Mouse (Mus musculus): ENCODE measurements around the gene Edem1. TPM values are rescaled to one million over a fixed set of nuclear protein-coding genes. Genes with fewer than 3 reads are reported as not detected.

Edem1 gene
- polyA plus RNA-seq, 1 experiment from 2014 or later: 27.6 TPM

DNA sequence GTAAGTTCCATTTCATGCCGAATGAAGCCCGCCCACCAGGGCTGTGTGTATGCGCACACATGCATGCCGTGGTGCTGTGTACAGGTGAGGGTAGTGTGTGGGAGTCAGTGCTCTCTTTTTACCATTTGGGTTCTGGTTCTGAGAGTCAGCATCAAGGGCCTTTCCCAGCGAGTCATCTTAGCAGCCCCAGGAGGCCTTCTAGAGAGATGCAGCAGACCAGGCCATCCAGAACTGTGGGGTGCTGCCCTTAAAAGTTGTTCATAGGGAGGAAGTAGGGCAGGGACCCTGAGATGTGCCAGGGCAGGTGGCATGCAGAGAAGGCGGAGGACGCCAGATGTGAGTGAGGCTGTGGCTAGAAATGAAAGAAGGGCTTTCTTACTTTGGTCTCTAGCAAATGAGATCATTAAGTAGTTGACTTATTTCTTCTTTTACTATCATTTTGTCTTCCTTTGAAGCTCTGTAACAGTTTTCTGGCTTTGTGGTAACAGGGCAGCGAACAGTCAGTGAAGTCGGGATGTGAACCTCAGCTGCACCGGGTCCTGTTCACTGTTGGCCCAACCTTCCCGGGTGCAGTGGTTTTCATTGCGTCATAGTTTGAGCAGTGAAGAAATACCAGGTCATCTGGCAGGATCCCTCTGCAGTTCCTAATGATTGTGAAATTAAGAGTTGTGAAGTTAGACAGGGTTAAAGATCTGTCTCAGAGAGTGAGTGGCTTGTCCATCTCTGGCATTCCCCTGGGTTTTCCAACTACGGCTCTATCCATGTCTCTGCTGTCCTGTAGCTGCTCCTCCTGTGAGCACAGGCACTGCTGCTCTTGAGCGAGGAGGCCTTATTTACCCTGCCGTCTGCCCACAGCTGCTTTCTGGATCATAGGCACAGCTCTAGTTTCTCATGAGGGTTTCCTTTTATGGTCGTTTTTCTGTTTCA is 7.6 kb downstream of the Edem1 start:
- no peak overlapping the region for H3K27ac ChIP-seq (replicated peaks; ENCODE audit: low read depth, low read length)
- DNase-seq (ENCODE audit: low spot score): no peak
- H3K36me3 ChIP-seq (ENCODE audit: control insufficient read depth, insufficient read depth, low read length): no peaks in the 10 kb centered on the region; the same call in 1 of the 2 replicates
- H3K4me2 ChIP-seq (ENCODE audit: low read depth, severe bottlenecking): no peak overlapping the region
- WGBS: 88% methylated on average over 16 of the region's 16 CpGs
- H3K27me3 ChIP-seq (ENCODE audit: control insufficient read depth, insufficient read depth, low read length): no peaks in the 10 kb centered on the region
- no peak overlapping the region for H3K9ac ChIP-seq (ENCODE audit: low read length)
- no peak for ATAC-seq (ENCODE audit: insufficient number of reproducible peaks, low FRiP score, low TSS enrichment, low read depth)
- no peak overlapping the region for H3K4me3 ChIP-seq (ENCODE audit: low read depth, low read length)
- H3K4me1 ChIP-seq (ENCODE audit: control insufficient read depth, insufficient read depth, low read length): no peaks in the 10 kb centered on the region
- H3K9me3 ChIP-seq (ENCODE audit: control insufficient read depth, low read length): no peaks in the 10 kb centered on the region

DNA sequence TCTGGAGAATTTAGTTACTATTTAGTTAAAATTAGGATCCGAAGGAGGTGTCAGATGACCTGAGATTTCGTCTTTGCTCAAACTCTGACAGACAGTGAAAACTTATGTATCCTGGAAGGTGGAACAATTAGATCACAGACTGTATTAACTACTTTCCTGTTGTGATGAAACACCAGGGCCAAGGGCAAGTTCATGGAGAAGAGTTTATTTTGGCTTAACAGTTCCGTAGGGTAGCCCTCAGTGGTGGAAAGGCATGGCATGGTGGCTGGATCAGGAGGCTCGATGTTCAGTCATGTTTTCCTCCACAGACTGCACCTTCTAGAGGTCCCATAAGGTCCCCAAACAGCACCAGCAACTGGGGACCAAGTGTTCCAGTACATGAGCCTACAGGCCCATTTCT is 8.6 kb downstream of the Edem1 start:
- no peak overlapping the region for H3K4me3 ChIP-seq (ENCODE audit: low read depth, low read length)
- no peak for ATAC-seq (ENCODE audit: insufficient number of reproducible peaks, low FRiP score, low TSS enrichment, low read depth)
- H3K4me1 ChIP-seq (ENCODE audit: control insufficient read depth, insufficient read depth, low read length): no peaks in the 10 kb centered on the region
- H3K36me3 ChIP-seq (ENCODE audit: control insufficient read depth, insufficient read depth, low read length): no peaks in the 10 kb centered on the region; the same call in none of the 2 replicates
- WGBS: 90% methylated on average over 4 of the region's 4 CpGs
- no peaks in the 10 kb centered on the region for H3K9me3 ChIP-seq (ENCODE audit: control insufficient read depth, low read length)
- H3K27ac ChIP-seq (replicated peaks; ENCODE audit: low read depth, low read length): no peak overlapping the region
- H3K27me3 ChIP-seq (ENCODE audit: control insufficient read depth, insufficient read depth, low read length): no peaks in the 10 kb centered on the region
- no peak overlapping the region for H3K9ac ChIP-seq (ENCODE audit: low read length)
- no peak for DNase-seq (ENCODE audit: low spot score)
- no peak overlapping the region for H3K4me2 ChIP-seq (ENCODE audit: low read depth, severe bottlenecking)

- Histone ChIP-seq H3K4me2 (ENCODE audit: low read depth, severe bottlenecking) (no peak overlapping the region), H3K27me3 (ENCODE audit: control insufficient read depth, insufficient read depth, low read length) (no peaks in the 10 kb centered on the region), H3K9ac (ENCODE audit: low read length) (no peak overlapping the region), H3K4me1 (ENCODE audit: control insufficient read depth, insufficient read depth, low read length) (no peaks in the 10 kb centered on the region), H3K27ac (replicated peaks; ENCODE audit: low read depth, low read length) (no peak overlapping the region), H3K9me3 (ENCODE audit: control insufficient read depth, low read length) (no peaks in the 10 kb centered on the region), H3K36me3 (ENCODE audit: control insufficient read depth, insufficient read depth, low read length) (no peaks in the 10 kb centered on the region; the same call in none of the 2 replicates), H3K4me3 (ENCODE audit: low read depth, low read length) (no peak overlapping the region)
- 88% methylated on average over 4 of the region's 4 CpGs for WGBS
- no peak for ATAC-seq (ENCODE audit: insufficient number of reproducible peaks, low FRiP score, low TSS enrichment, low read depth)
- no peak for DNase-seq (ENCODE audit: low spot score)
These were observed 9.5 kb downstream of the Edem1 start for GRCm38 (mm10) chr6:108837958-108838357.

DNA sequence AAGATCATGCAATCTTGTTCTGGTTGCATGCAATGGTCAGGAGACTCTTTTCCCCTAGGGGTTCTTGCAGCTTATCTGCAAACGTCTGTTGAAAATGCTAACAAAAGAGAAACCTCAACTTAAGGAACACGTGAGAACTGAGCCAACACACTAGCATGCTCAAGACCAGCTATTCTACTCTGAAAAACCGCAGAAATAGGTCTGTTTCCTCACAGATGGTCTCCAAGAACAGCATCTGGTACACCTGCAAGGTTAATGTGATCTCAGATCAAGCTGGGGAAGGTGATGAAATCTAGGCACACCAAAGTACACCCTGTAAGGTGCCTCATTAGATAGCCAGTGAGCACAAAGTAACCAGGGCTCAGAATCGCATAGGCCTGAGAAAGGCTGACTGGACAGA is 11.0 kb downstream of the Edem1 start:
- 88% methylated on average over 4 of the region's 4 CpGs for WGBS
- ATAC-seq (ENCODE audit: insufficient number of reproducible peaks, low FRiP score, low TSS enrichment, low read depth) (no peak), DNase-seq (ENCODE audit: low spot score) (no peak)
- H3K36me3 ChIP-seq (ENCODE audit: control insufficient read depth, insufficient read depth, low read length): no peaks in the 10 kb centered on the region; the same call in none of the 2 replicates
- H3K4me3 ChIP-seq (ENCODE audit: low read depth, low read length): no peak overlapping the region
- H3K4me2 ChIP-seq (ENCODE audit: low read depth, severe bottlenecking): no peak overlapping the region
- no peaks in the 10 kb centered on the region for H3K9me3 ChIP-seq (ENCODE audit: control insufficient read depth, low read length)
- no peaks in the 10 kb centered on the region for H3K27me3 ChIP-seq (ENCODE audit: control insufficient read depth, insufficient read depth, low read length)
- no peaks in the 10 kb centered on the region for H3K4me1 ChIP-seq (ENCODE audit: control insufficient read depth, insufficient read depth, low read length)
- H3K27ac ChIP-seq (replicated peaks; ENCODE audit: low read depth, low read length): no peak overlapping the region
- no peak overlapping the region for H3K9ac ChIP-seq (ENCODE audit: low read length)

DNA sequence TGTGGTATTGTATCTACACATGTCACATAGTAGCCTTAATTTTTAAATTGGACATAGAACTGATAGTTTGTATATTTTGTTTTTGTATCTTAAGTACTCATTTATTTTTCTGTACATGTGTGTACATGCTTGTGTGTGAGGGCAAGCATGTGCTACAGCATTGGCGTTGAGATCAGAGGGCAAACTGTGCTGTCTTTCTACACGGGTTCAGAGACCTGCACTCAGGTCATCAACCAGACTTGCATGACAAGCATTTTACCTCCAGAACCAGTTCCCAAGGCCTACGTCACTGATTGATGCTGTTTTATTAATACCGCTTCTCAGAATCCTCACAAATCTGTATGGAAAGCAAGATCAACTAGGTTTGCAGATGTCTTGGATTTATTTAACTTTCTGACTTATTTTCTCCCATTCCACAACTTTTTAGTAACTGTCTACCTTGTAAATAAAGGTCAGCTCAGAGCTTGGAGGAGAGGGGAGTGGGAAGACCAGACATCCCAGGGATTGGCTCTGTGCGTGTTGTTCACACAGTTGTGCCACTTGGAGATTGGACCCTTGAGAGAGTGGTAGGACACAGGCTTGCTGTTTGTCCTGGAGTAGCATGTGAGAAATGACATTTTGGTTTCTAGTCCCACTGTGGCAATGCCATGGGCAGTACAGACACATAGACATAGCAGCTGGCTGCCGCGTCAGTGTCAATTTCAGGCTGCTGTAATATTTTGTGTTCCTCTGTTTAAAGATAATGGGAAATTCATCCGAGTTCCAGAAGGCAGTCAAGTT is 12.6 kb downstream of the Edem1 start:
- 92% methylated on average over 8 of the region's 8 CpGs for WGBS
- ATAC-seq (ENCODE audit: insufficient number of reproducible peaks, low FRiP score, low TSS enrichment, low read depth) (no peak), DNase-seq (ENCODE audit: low spot score) (no peak)
- Histone ChIP-seq H3K9me3 (ENCODE audit: control insufficient read depth, low read length) (no peaks in the 10 kb centered on the region), H3K4me2 (ENCODE audit: low read depth, severe bottlenecking) (no peak overlapping the region), H3K27ac (replicated peaks; ENCODE audit: low read depth, low read length) (no peak overlapping the region), H3K4me1 (ENCODE audit: control insufficient read depth, insufficient read depth, low read length) (no peaks in the 10 kb centered on the region), H3K4me3 (ENCODE audit: low read depth, low read length) (no peak overlapping the region), H3K36me3 (ENCODE audit: control insufficient read depth, insufficient read depth, low read length) (no peaks in the 10 kb centered on the region; the same call in none of the 2 replicates), H3K9ac (ENCODE audit: low read length) (no peak overlapping the region), H3K27me3 (ENCODE audit: control insufficient read depth, insufficient read depth, low read length) (no peaks in the 10 kb centered on the region)

- H3K4me3 ChIP-seq (ENCODE audit: low read depth, low read length): no peak overlapping the region
- no peaks in the 10 kb centered on the region for H3K4me1 ChIP-seq (ENCODE audit: control insufficient read depth, insufficient read depth, low read length)
- H3K9ac ChIP-seq (ENCODE audit: low read length): no peak overlapping the region
- 85% methylated on average over 1 of the region's 1 CpGs for WGBS
- no peaks in the 10 kb centered on the region for H3K27me3 ChIP-seq (ENCODE audit: control insufficient read depth, insufficient read depth, low read length)
- no peak for ATAC-seq (ENCODE audit: insufficient number of reproducible peaks, low FRiP score, low TSS enrichment, low read depth)
- DNase-seq (ENCODE audit: low spot score): no peak
- H3K27ac ChIP-seq (replicated peaks; ENCODE audit: low read depth, low read length): no peak overlapping the region
- no peaks in the 10 kb centered on the region for H3K9me3 ChIP-seq (ENCODE audit: control insufficient read depth, low read length)
- no peak overlapping the region for H3K4me2 ChIP-seq (ENCODE audit: low read depth, severe bottlenecking)
- H3K36me3 ChIP-seq (ENCODE audit: control insufficient read depth, insufficient read depth, low read length): peaks cover 3% of the 10 kb centered on the region
These were observed 15.2 kb downstream of the Edem1 start for GRCm38 (mm10) chr6:108843664-108844063.

- ATAC-seq (ENCODE audit: insufficient number of reproducible peaks, low FRiP score, low TSS enrichment, low read depth) (no peak), DNase-seq (ENCODE audit: low spot score) (no peak)
- Histone ChIP-seq H3K9ac (ENCODE audit: low read length) (no peak overlapping the region), H3K4me1 (ENCODE audit: control insufficient read depth, insufficient read depth, low read length) (no peaks in the 10 kb centered on the region), H3K9me3 (ENCODE audit: control insufficient read depth, low read length) (no peaks in the 10 kb centered on the region), H3K36me3 (ENCODE audit: control insufficient read depth, insufficient read depth, low read length) (peaks cover 3% of the 10 kb centered on the region), H3K4me2 (ENCODE audit: low read depth, severe bottlenecking) (no peak overlapping the region), H3K27me3 (ENCODE audit: control insufficient read depth, insufficient read depth, low read length) (no peaks in the 10 kb centered on the region), H3K4me3 (ENCODE audit: low read depth, low read length) (no peak overlapping the region), H3K27ac (replicated peaks; ENCODE audit: low read depth, low read length) (no peak overlapping the region)
- 77% methylated on average over 3 of the region's 3 CpGs for WGBS
These were observed 15.7 kb downstream of the Edem1 start for GRCm38 (mm10) chr6:108844093-108844492.

GRCm38 (mm10) chr6:108844771-108845170 is 16.3 kb downstream of the Edem1 start:
- no peak overlapping the region for H3K27ac ChIP-seq (replicated peaks; ENCODE audit: low read depth, low read length)
- no peaks in the 10 kb centered on the region for H3K27me3 ChIP-seq (ENCODE audit: control insufficient read depth, insufficient read depth, low read length)
- H3K36me3 ChIP-seq (ENCODE audit: control insufficient read depth, insufficient read depth, low read length): peaks cover 6% of the 10 kb centered on the region
- H3K4me1 ChIP-seq (ENCODE audit: control insufficient read depth, insufficient read depth, low read length): no peaks in the 10 kb centered on the region
- 87% methylated on average over 7 of the region's 7 CpGs for WGBS
- H3K4me3 ChIP-seq (ENCODE audit: low read depth, low read length): no peak overlapping the region
- no peak overlapping the region for H3K4me2 ChIP-seq (ENCODE audit: low read depth, severe bottlenecking)
- H3K9me3 ChIP-seq (ENCODE audit: control insufficient read depth, low read length): no peaks in the 10 kb centered on the region
- H3K9ac ChIP-seq (ENCODE audit: low read length): no peak overlapping the region
- ATAC-seq (ENCODE audit: insufficient number of reproducible peaks, low FRiP score, low TSS enrichment, low read depth) (no peak), DNase-seq (ENCODE audit: low spot score) (no peak)
